Mouse (Mus musculus) embryonic fibroblast, embryonic 13.5 days (primary cell): ENCODE data around the gene Arfgap2.

ENCODE experiments used
- CTCF ChIP-seq: IDR thresholded peaks from 2 replicates; pipeline ENCODE4 v1.5.1; 2011; ENCODE audit warnings: mild to moderate bottlenecking, control low read depth, low read length, moderate library complexity, borderline replicate concordance; ENCODE audit not compliant: insufficient read depth
- POLR2A ChIP-seq: IDR thresholded peaks from 2 replicates; pipeline ENCODE4 v1.6.1; 2011; ENCODE audit warnings: low read depth, mild to moderate bottlenecking, control low read depth, low read length, moderate library complexity

- TF ChIP-seq CTCF (no peak), POLR2A (no peak)
Observed at GRCm38 (mm10) chr2:91279372-91279755, 14.6 kb downstream of the Arfgap2 start.
